Mouse (Mus musculus) hindbrain, embryonic 13.5 days (tissue): ENCODE data around the gene Gm5475. TPM values are rescaled to one million over a fixed set of nuclear protein-coding genes. Genes with fewer than 3 reads are reported as not detected.

Source experiments
- ATAC-seq: fragments of 200-750 bp; cut with Nextera tagmentation; 2 replicates; pipeline ENCODE4 v1.8.0; 2017; ENCODE audit warnings: moderate TSS enrichment; ENCODE audit not compliant: low FRiP score
- H3K27ac ChIP-seq: fragments of 300-500 bp; sonication (generic); 2 replicates; pipeline ENCODE4 v1.5.1; 2015; ENCODE audit warnings: inconsistent platforms, mild to moderate bottlenecking, moderate library complexity
- H3K27me3 ChIP-seq: fragments of 300-500 bp; sonication (generic); 2 replicates; pipeline ENCODE4 v1.6.1; 2015; ENCODE audit warnings: mild to moderate bottlenecking, inconsistent platforms
- H3K36me3 ChIP-seq: fragments of 300-500 bp; sonication (generic); 2 replicates; pipeline ENCODE4 v1.6.1; 2015; ENCODE audit warnings: mild to moderate bottlenecking, inconsistent platforms
- H3K4me1 ChIP-seq: fragments of 300-500 bp; sonication (generic); replicated peaks from 2 replicates; pipeline ENCODE4 v1.6.1; 2015; ENCODE audit warnings: inconsistent platforms
- H3K4me2 ChIP-seq: fragments of 300-500 bp; sonication (generic); 2 replicates; pipeline ENCODE4 v1.6.1; 2015; ENCODE audit warnings: inconsistent platforms, mild to moderate bottlenecking, moderate library complexity
- H3K4me3 ChIP-seq: fragments of 300-500 bp; sonication (generic); 2 replicates; pipeline ENCODE4 v1.5.1; 2015; ENCODE audit warnings: mild to moderate bottlenecking, inconsistent platforms
- H3K9ac ChIP-seq: fragments of 300-500 bp; sonication (generic); 2 replicates; pipeline ENCODE4 v1.6.1; 2015; ENCODE audit warnings: mild to moderate bottlenecking, inconsistent platforms
- H3K9me3 ChIP-seq: fragments of 300-500 bp; sonication (generic); 2 replicates; pipeline ENCODE4 v1.6.1; 2016; ENCODE audit warnings: inconsistent platforms
- WGBS: fragments of 180-500 bp; shearing (Covaris S2); methylation state at CpG from one replicate; pipeline ENCODE4 v1.1.7; 2015; 5-methylcytosine and 5-hydroxymethylcytosine counted together
- polyA plus RNA-seq: library from polyadenylated mRNA; unstranded; fragments of >200 nt; fragmentation: Nextera tagmentation; extraction: Ambion mirVana; gene quantifications from 2 replicates; pipeline ENCODE4 v1.2.1, GENCODE M21; 2015

Gm5475 gene
- polyA plus RNA-seq, 1 experiment from 2014 or later = 0.10 TPM

DNA sequence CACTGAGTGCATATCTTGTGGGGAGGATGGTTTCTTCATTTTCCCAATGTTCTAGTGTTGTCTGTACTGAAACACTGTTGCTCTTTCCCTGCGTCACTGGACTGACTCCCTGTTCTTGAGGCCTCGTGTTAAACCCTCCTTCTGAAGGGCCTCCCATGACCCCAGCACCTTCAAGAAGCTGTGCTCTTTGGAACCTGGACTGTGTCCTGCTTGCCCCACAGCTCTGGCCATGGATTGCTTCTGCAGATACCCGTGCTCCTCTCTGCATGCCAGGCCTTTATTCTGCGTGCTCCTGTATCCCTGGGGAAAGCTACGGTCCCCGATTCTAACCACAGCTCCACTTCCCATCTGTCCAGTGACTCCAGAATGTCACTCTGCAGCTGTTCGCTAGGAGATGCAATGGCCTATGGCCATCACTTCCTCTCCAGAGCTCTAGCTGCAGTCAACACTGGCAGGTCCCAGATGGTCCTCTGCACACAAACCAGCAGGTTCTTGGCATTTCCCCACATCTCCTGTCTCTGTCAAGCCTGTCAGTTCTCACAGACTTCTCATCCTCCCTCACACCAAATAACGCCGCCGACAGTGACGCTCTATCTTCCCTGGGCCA is 8.1 kb downstream of the Gm5475 start:
- Histone ChIP-seq H3K4me3 (no peak overlapping the region), H3K36me3 (no peaks in the 10 kb centered on the region), H3K4me2 (no peak overlapping the region), H3K27me3 (peaks cover 16% of the 10 kb centered on the region), H3K9ac (no peak overlapping the region), H3K27ac (0 out of 2 replicates have a peak overlapping the region, but pooled peaks have one; percentile 30), H3K9me3 (no peaks in the 10 kb centered on the region), H3K4me1 (no peaks in the 10 kb centered on the region; the same call in 1 of the 2 replicates)
- WGBS = 77% methylated on average over 11 of the region's 11 CpGs
- ATAC-seq = no peak

- no peak overlapping the region for H3K4me2 ChIP-seq
- H3K4me3 ChIP-seq = no peak overlapping the region
- no peaks in the 10 kb centered on the region for H3K27me3 ChIP-seq
- ATAC-seq = no peak
- 69% methylated on average over 4 of the region's 4 CpGs for WGBS
- H3K9ac ChIP-seq = no peak overlapping the region
- no peaks in the 10 kb centered on the region; the same call in 1 of the 2 replicates for H3K4me1 ChIP-seq
- no peaks in the 10 kb centered on the region for H3K9me3 ChIP-seq
- no peak overlapping the region for H3K27ac ChIP-seq
- no peaks in the 10 kb centered on the region for H3K36me3 ChIP-seq
These were observed 11.3 kb downstream of the Gm5475 start for GRCm38 (mm10) chr15:100433234-100433633.

DNA sequence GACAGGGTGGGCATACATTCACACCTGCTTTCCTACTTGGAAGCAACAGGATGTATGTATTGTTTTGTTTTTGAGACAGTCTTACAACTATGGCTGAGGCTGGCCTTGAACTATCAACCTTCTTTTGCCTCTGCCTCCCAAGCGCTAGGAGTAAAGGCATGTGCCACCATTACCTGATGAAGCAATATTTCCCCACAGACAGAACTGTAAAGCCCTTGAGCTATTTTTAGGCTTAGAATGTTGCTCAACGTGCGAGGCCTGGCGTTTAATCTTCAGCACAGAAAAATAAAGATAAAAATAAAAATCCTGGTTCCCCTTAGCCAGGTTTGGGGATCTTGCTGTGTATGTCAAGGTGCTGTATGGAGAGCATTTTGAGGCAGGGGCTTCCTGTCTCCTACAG is 14.2 kb downstream of the Gm5475 start:
- H3K27me3 ChIP-seq = no peaks in the 10 kb centered on the region
- no peaks in the 10 kb centered on the region for H3K36me3 ChIP-seq
- no peak for ATAC-seq
- no peak overlapping the region for H3K4me3 ChIP-seq
- H3K27ac ChIP-seq = no peak overlapping the region
- no peaks in the 10 kb centered on the region for H3K4me1 ChIP-seq
- no peak overlapping the region for H3K9ac ChIP-seq
- H3K4me2 ChIP-seq = no peak overlapping the region
- no peaks in the 10 kb centered on the region for H3K9me3 ChIP-seq
- 91% methylated on average over 4 of the region's 4 CpGs for WGBS

DNA sequence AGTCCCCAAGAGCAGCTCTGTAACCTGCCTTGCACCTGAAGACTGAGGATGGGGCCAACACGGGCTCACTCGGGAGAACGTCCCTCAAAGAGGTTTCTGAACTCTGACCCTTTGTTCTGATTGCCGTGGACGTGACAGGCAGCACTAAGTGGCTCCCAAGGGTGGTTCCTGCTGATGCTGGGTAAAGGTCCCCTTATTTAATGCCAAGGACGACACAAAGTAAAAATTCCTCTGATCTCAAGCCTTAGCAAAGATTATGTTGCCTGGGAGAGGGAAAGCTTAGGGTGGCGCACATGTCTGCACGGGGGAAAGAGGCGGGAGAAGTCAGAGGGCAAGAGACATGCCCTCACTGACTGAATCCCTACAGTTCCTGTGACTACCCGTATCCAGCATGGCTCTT is 14.6 kb downstream of the Gm5475 start:
- no peaks in the 10 kb centered on the region for H3K36me3 ChIP-seq
- no peaks in the 10 kb centered on the region for H3K4me1 ChIP-seq

DNA sequence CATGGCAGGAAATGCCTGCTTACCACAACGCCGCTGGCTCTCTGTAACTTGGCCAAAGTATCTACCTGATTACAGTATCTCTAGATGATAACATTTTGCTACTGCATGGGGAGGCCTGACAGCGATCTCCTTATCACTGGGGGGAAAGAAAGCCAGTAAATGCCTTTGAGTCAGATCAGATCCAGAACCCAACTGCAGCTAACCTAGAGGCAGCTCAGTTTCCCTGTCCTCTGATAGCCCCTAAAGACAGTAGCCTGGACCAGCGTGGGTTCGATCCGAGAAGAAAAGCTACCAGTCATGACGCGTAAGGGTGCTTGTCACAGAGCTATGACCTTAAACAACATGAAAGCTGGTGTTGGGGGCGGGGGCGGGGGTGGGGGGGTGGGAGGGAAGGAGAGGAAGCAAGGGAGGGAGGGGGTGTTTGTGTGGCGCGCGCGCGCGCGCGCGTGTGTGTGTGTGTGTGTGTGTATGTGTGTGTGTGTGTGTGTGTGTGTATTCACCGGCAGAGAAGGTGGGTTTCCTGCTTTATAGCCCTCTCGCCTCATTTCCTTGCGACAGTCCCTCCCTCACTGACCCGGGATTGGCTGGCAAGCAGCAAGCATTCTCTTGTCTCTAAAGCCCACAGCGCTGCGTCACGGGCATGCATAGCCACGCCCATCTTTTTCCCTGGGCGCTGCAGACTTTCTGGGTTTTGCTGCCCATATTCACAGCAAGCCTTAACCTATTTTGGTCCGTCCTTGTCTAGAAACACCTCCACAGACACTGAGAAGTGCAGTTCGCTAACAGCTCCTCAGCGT is 21.4 kb downstream of the Gm5475 start:
- H3K27me3 ChIP-seq = no peaks in the 10 kb centered on the region
- ATAC-seq = peak; percentile 98
- peak overlapping the region; percentile 71 for H3K9ac ChIP-seq
- WGBS = 9% methylated on average over 19 of the region's 31 CpGs
- peaks cover 6% of the 10 kb centered on the region for H3K4me1 ChIP-seq
- peak overlapping the region; percentile 41 for H3K4me3 ChIP-seq
- peak overlapping the region; percentile 89 for H3K27ac ChIP-seq
- H3K9me3 ChIP-seq = no peaks in the 10 kb centered on the region
- peak overlapping the region; percentile 65 for H3K4me2 ChIP-seq
- no peaks in the 10 kb centered on the region for H3K36me3 ChIP-seq

More for the DNA sequence above, 14.6 kb downstream of the Gm5475 start:
- Histone ChIP-seq H3K27ac (no peak overlapping the region), H3K27me3 (no peaks in the 10 kb centered on the region), H3K4me3 (no peak overlapping the region), H3K9ac (no peak overlapping the region), H3K4me2 (no peak overlapping the region), H3K9me3 (no peaks in the 10 kb centered on the region)
- 70% methylated on average over 10 of the region's 10 CpGs for WGBS
- ATAC-seq = no peak

DNA sequence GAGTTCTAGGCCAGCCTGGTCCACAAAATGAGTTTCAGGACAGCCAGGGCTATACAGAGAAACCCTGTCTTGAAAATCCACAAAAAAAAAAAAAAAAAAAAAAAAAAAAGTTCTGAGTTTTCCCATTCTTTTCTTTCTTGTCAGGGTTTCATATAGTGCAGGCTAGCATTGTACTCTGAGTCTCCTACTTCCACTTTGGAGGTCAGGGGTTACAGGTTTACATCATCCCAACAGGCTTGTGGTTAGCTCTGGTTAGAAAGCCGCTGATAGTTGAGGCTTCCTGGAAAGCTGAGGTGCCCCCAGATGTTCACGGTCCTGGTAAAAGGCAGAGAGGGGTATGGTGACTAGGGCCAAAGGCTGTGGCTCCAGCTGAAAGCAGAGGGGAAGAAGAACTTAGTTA is 24.9 kb downstream of the Gm5475 start:
- Histone ChIP-seq H3K9me3 (no peaks in the 10 kb centered on the region), H3K27ac (no peak overlapping the region), H3K4me2 (no peak overlapping the region), H3K4me3 (no peak overlapping the region), H3K9ac (no peak overlapping the region), H3K27me3 (no peaks in the 10 kb centered on the region), H3K4me1 (peaks cover 6% of the 10 kb centered on the region), H3K36me3 (no peaks in the 10 kb centered on the region)
- 90% methylated on average over 2 of the region's 2 CpGs for WGBS
- ATAC-seq = no peak

GRCm38 (mm10) chr15:100448572-100448971 is 26.6 kb downstream of the Gm5475 start:
- Histone ChIP-seq H3K27ac (no peak overlapping the region), H3K9me3 (no peaks in the 10 kb centered on the region), H3K27me3 (no peaks in the 10 kb centered on the region), H3K4me1 (peaks cover 6% of the 10 kb centered on the region), H3K36me3 (no peaks in the 10 kb centered on the region), H3K9ac (no peak overlapping the region), H3K4me3 (no peak overlapping the region), H3K4me2 (no peak overlapping the region)
- no peak for ATAC-seq
- WGBS = 78% methylated on average over 4 of the region's 4 CpGs

DNA sequence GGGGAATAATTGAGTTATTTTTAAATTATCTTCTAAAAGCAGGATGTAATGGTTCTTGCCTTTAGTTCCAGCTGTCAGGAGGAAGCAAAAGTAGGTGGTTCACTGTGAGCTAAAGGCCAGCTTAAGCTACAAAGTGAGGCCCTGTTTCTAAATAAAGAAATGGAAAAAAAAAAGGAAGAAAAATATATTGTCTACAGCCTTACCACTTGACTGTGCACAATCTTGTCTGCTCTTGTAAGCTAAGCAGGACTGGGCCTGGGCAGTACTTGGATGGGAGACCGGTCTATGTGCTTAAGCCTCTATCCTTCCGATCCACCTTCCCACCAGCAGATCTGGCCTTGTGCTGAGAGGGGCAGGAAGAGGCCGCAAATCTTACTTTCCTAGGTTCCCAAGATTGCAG is 27.5 kb downstream of the Gm5475 start:
- Histone ChIP-seq H3K27ac (no peak overlapping the region), H3K4me2 (no peak overlapping the region), H3K9ac (no peak overlapping the region), H3K36me3 (no peaks in the 10 kb centered on the region), H3K4me3 (no peak overlapping the region), H3K4me1 (no peaks in the 10 kb centered on the region; the same call in 1 of the 2 replicates), H3K27me3 (no peaks in the 10 kb centered on the region), H3K9me3 (no peaks in the 10 kb centered on the region)
- WGBS = 90% methylated on average over 3 of the region's 3 CpGs
- ATAC-seq = no peak

- Histone ChIP-seq H3K27ac (0 out of 2 replicates have a peak overlapping the region, but pooled peaks have one; percentile 30), H3K27me3 (no peaks in the 10 kb centered on the region), H3K9me3 (no peaks in the 10 kb centered on the region), H3K9ac (no peak overlapping the region), H3K4me3 (no peak overlapping the region), H3K4me1 (no peaks in the 10 kb centered on the region; the same call in 1 of the 2 replicates), H3K36me3 (no peaks in the 10 kb centered on the region), H3K4me2 (no peak overlapping the region)
- WGBS = 68% methylated on average over 16 of the region's 16 CpGs
- ATAC-seq = no peak
These were observed 29.3 kb downstream of the Gm5475 start for GRCm38 (mm10) chr15:100451245-100451644.

DNA sequence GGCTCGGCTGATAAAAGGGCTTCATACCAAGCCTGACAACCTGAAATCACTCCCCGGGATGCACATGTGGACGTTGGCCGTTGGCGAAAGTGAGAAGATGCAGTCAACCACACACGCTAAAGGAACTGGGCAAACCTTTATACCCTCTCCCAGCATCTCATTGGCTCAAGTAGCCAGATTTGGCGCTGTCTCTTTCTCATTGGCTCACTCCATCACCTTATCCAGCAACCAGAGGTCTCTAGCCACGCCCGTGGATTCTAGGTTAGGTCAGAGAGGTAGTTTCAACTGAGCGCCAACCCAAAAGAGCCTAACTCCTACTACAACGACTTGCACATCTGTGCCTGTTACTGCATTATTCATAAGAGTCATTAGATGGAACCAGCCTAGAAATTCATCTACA is 30.5 kb downstream of the Gm5475 start:
- Histone ChIP-seq H3K9me3 (no peaks in the 10 kb centered on the region), H3K36me3 (no peaks in the 10 kb centered on the region), H3K27ac (no peak overlapping the region), H3K4me3 (no peak overlapping the region), H3K4me2 (no peak overlapping the region), H3K27me3 (0 out of 2 replicates have a peak, but pooled peaks cover 3% of the 10 kb centered on the region), H3K9ac (no peak overlapping the region), H3K4me1 (peaks cover 4% of the 10 kb centered on the region; the same call in 1 of the 2 replicates)
- WGBS = 80% methylated on average over 11 of the region's 11 CpGs
- no peak for ATAC-seq

DNA sequence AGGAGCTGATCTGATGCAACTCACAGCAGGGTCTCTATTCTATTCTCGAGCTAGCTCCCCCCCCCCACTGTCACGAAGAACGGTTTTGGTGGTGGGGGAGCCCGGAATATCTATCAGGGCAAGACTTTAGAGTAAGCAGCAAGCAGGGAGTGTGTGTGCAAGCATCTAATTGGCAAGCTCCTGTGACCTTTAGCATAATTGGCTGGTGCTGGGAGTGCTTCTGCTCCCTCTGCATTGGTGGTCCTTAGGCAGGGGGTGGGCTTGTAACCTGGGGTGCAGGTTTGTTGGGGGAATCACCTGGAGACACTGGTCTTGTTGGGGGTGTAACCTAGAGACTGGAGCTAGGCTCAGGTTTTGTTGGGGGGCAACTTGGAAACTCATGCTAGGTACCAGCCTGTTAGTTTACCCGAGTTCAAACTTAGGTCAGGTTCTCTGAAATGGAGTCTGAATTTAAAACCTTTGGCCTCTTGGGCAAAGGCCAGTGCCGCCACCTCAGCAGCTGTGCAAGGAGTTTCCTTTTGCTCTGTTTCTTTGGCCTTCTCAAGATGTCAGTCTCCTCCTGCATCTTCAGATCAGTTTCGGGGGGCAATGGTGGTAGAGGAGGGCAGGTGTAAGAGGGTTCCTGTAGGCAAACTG is 34.5 kb downstream of the Gm5475 start:
- ATAC-seq = no peak
- Histone ChIP-seq H3K4me1 (peaks cover 8% of the 10 kb centered on the region; the same call in 1 of the 2 replicates), H3K4me2 (no peak overlapping the region), H3K27ac (no peak overlapping the region), H3K27me3 (peaks cover 14% of the 10 kb centered on the region), H3K9me3 (no peaks in the 10 kb centered on the region), H3K4me3 (no peak overlapping the region), H3K36me3 (no peaks in the 10 kb centered on the region), H3K9ac (no peak overlapping the region)
- WGBS = 73% methylated on average over 7 of the region's 7 CpGs

- ATAC-seq = no peak
- Histone ChIP-seq H3K4me2 (0 out of 2 replicates have a peak overlapping the region, but pooled peaks have one; percentile 6), H3K27me3 (peaks cover 18% of the 10 kb centered on the region), H3K9ac (no peak overlapping the region), H3K27ac (no peak overlapping the region), H3K36me3 (no peaks in the 10 kb centered on the region), H3K4me3 (no peak overlapping the region), H3K9me3 (no peaks in the 10 kb centered on the region), H3K4me1 (peaks cover 13% of the 10 kb centered on the region; the same call in 1 of the 2 replicates)
- 10% methylated on average over 17 of the region's 17 CpGs for WGBS
These were observed 35.4 kb downstream of the Gm5475 start for GRCm38 (mm10) chr15:100457340-100457739.
